Mouse (Mus musculus) forebrain, embryonic 13.5 days (tissue): ENCODE data around the gene Grn. TPM values are rescaled to one million over a fixed set of nuclear protein-coding genes. Genes with fewer than 3 reads are reported as not detected.

Experiments used
- ATAC-seq: fragments of 200-750 bp; cut with Nextera tagmentation; 2 replicates; pipeline ENCODE4 v1.8.0; 2017
- H3K27ac ChIP-seq: fragments of 300-500 bp; sonication (generic); 2 replicates; pipeline ENCODE4 v1.5.1; 2015; ENCODE audit warnings: inconsistent platforms, mild to moderate bottlenecking, moderate library complexity
- H3K27me3 ChIP-seq: fragments of 300-500 bp; sonication (generic); 2 replicates; pipeline ENCODE4 v1.6.1; 2015; ENCODE audit warnings: mild to moderate bottlenecking, inconsistent platforms
- H3K36me3 ChIP-seq: fragments of 300-500 bp; sonication (generic); 2 replicates; pipeline ENCODE4 v1.6.1; 2015; ENCODE audit warnings: mild to moderate bottlenecking, inconsistent platforms; ENCODE audit not compliant: poor library complexity, severe bottlenecking
- H3K4me1 ChIP-seq: fragments of 300-500 bp; sonication (generic); 2 replicates; pipeline ENCODE4 v1.6.1; 2015; ENCODE audit warnings: inconsistent platforms
- H3K4me2 ChIP-seq: fragments of 300-500 bp; sonication (generic); 2 replicates; pipeline ENCODE4 v1.6.1; 2015; ENCODE audit warnings: inconsistent platforms, mild to moderate bottlenecking, moderate library complexity
- H3K4me3 ChIP-seq: fragments of 300-500 bp; sonication (generic); 2 replicates; pipeline ENCODE4 v1.5.1; 2015; ENCODE audit warnings: mild to moderate bottlenecking, inconsistent platforms
- H3K9ac ChIP-seq: fragments of 300-500 bp; sonication (generic); 2 replicates; pipeline ENCODE4 v1.6.1; 2015; ENCODE audit warnings: mild to moderate bottlenecking, inconsistent platforms
- H3K9me3 ChIP-seq: fragments of 300-500 bp; sonication (generic); replicated peaks from 2 replicates; pipeline ENCODE4 v1.6.1; 2016; ENCODE audit warnings: inconsistent platforms
- WGBS: fragments of 180-500 bp; shearing (Covaris S2); methylation state at CpG from one replicate; pipeline ENCODE4 v1.1.7; 2015; 5-methylcytosine and 5-hydroxymethylcytosine counted together
- polyA plus RNA-seq: library from polyadenylated mRNA; unstranded; fragments of >200 nt; fragmentation: Nextera tagmentation; extraction: Ambion mirVana; gene quantifications from 2 replicates; pipeline ENCODE4 v1.2.1, GENCODE M21; 2015

The Grn gene
- polyA plus RNA-seq, 1 experiment from 2014 or later, result 49.5 TPM

- Histone ChIP-seq H3K9ac (peak overlapping the region; percentile 84), H3K4me1 (peaks cover 56% of the 10 kb centered on the region), H3K36me3 (peaks cover 10% of the 10 kb centered on the region), H3K4me2 (peak overlapping the region; percentile 85), H3K9me3 (no peaks in the 10 kb centered on the region), H3K27ac (peak overlapping the region; percentile 94), H3K4me3 (peak overlapping the region; percentile 72), H3K27me3 (peaks cover 8% of the 10 kb centered on the region)
- WGBS, result 4% methylated on average over 17 of the region's 17 CpGs
- peak; percentile 70 for ATAC-seq
Observed at GRCm38 (mm10) chr11:102393719-102394420, 36.2 kb upstream of the Grn start.

GRCm38 (mm10) chr11:102394421-102395124 lies 35.5 kb upstream of the Grn start:
- WGBS, result 73% methylated on average over 9 of the region's 9 CpGs
- peak overlapping the region; percentile 84 for H3K9ac ChIP-seq
- H3K36me3 ChIP-seq, result peaks cover 15% of the 10 kb centered on the region
- H3K27me3 ChIP-seq, result peaks cover 15% of the 10 kb centered on the region
- H3K27ac ChIP-seq, result peak overlapping the region; percentile 94
- H3K4me3 ChIP-seq, result peak overlapping the region; percentile 72
- peaks cover 63% of the 10 kb centered on the region for H3K4me1 ChIP-seq
- no peak for ATAC-seq
- H3K4me2 ChIP-seq, result peak overlapping the region; percentile 85
- H3K9me3 ChIP-seq, result no peaks in the 10 kb centered on the region

GRCm38 (mm10) chr11:102395250-102395649 lies 34.9 kb upstream of the Grn start:
- H3K4me2 ChIP-seq, result peak overlapping the region; percentile 85
- no peak for ATAC-seq
- H3K9me3 ChIP-seq, result no peaks in the 10 kb centered on the region
- H3K4me3 ChIP-seq, result peak overlapping the region; percentile 72
- peaks cover 21% of the 10 kb centered on the region for H3K36me3 ChIP-seq
- peak overlapping the region; percentile 94 for H3K27ac ChIP-seq
- peaks cover 21% of the 10 kb centered on the region for H3K27me3 ChIP-seq
- peak overlapping the region; percentile 84 for H3K9ac ChIP-seq
- H3K4me1 ChIP-seq, result peaks cover 68% of the 10 kb centered on the region
- WGBS, result under 1% methylated on average over 5 of the region's 5 CpGs

GRCm38 (mm10) chr11:102396263-102396662 lies 33.9 kb upstream of the Grn start:
- Histone ChIP-seq H3K4me1 (peaks cover 68% of the 10 kb centered on the region), H3K4me2 (peak overlapping the region; percentile 85), H3K27me3 (peaks cover 30% of the 10 kb centered on the region), H3K36me3 (peaks cover 32% of the 10 kb centered on the region), H3K4me3 (peak overlapping the region; percentile 72; the same call in 1 of the 2 replicates), H3K9ac (peak overlapping the region; percentile 38), H3K27ac (no peak overlapping the region), H3K9me3 (no peaks in the 10 kb centered on the region)
- ATAC-seq, result no peak
- WGBS, result 64% methylated on average over 6 of the region's 6 CpGs

GRCm38 (mm10) chr11:102396671-102397141 lies 33.4 kb upstream of the Grn start:
- Histone ChIP-seq H3K27me3 (peaks cover 30% of the 10 kb centered on the region), H3K4me1 (peaks cover 68% of the 10 kb centered on the region), H3K9me3 (no peaks in the 10 kb centered on the region), H3K4me3 (0 out of 2 replicates have a peak overlapping the region, but pooled peaks have one; percentile 72), H3K4me2 (peak overlapping the region; percentile 85), H3K9ac (peak overlapping the region; percentile 38), H3K36me3 (peaks cover 36% of the 10 kb centered on the region), H3K27ac (no peak overlapping the region)
- ATAC-seq, result no peak
- WGBS, result 75% methylated on average over 7 of the region's 7 CpGs

- peaks cover 62% of the 10 kb centered on the region for H3K4me1 ChIP-seq
- 77% methylated on average over 20 of the region's 20 CpGs for WGBS
- no peak overlapping the region for H3K4me2 ChIP-seq
- no peak overlapping the region; the same call in 1 of the 2 replicates for H3K9ac ChIP-seq
- H3K9me3 ChIP-seq, result no peaks in the 10 kb centered on the region
- peaks cover 51% of the 10 kb centered on the region for H3K36me3 ChIP-seq
- no peak overlapping the region for H3K4me3 ChIP-seq
- ATAC-seq, result no peak
- no peak overlapping the region for H3K27ac ChIP-seq
- H3K27me3 ChIP-seq, result peaks cover 30% of the 10 kb centered on the region
Observed at GRCm38 (mm10) chr11:102398007-102398825, 31.9 kb upstream of the Grn start.

- H3K9ac ChIP-seq, result peak overlapping the region; percentile 27; the same call in 1 of the 2 replicates
- peak overlapping the region; percentile 28; the same call in 1 of the 2 replicates for H3K4me2 ChIP-seq
- H3K4me1 ChIP-seq, result peaks cover 58% of the 10 kb centered on the region
- no peak overlapping the region for H3K27ac ChIP-seq
- H3K27me3 ChIP-seq, result peaks cover 30% of the 10 kb centered on the region
- no peaks in the 10 kb centered on the region for H3K9me3 ChIP-seq
- WGBS, result 22% methylated on average over 15 of the region's 15 CpGs
- 0 out of 2 replicates have a peak overlapping the region, but pooled peaks have one; percentile 17 for H3K4me3 ChIP-seq
- ATAC-seq, result no peak
- H3K36me3 ChIP-seq, result peaks cover 60% of the 10 kb centered on the region
Observed at GRCm38 (mm10) chr11:102399107-102399506, 31.0 kb upstream of the Grn start.

GRCm38 (mm10) chr11:102399610-102400072 lies 30.5 kb upstream of the Grn start:
- Histone ChIP-seq H3K4me3 (peak overlapping the region; percentile 17), H3K36me3 (peaks cover 65% of the 10 kb centered on the region), H3K4me2 (peak overlapping the region; percentile 28), H3K9me3 (no peaks in the 10 kb centered on the region), H3K9ac (peak overlapping the region; percentile 27), H3K4me1 (peaks cover 55% of the 10 kb centered on the region), H3K27ac (no peak overlapping the region; the same call in 1 of the 2 replicates), H3K27me3 (peaks cover 30% of the 10 kb centered on the region)
- ATAC-seq, result no peak
- 5% methylated on average over 34 of the region's 34 CpGs for WGBS

- no peak for ATAC-seq
- Histone ChIP-seq H3K4me1 (peaks cover 55% of the 10 kb centered on the region), H3K27ac (no peak overlapping the region), H3K36me3 (peaks cover 69% of the 10 kb centered on the region), H3K4me2 (no peak overlapping the region), H3K9me3 (no peaks in the 10 kb centered on the region), H3K9ac (no peak overlapping the region), H3K27me3 (peaks cover 30% of the 10 kb centered on the region), H3K4me3 (no peak overlapping the region)
- 31% methylated on average over 12 of the region's 12 CpGs for WGBS
Observed at GRCm38 (mm10) chr11:102400513-102401084, 29.5 kb upstream of the Grn start.

- peaks cover 54% of the 10 kb centered on the region for H3K4me1 ChIP-seq
- H3K27me3 ChIP-seq, result peaks cover 30% of the 10 kb centered on the region
- peaks cover 69% of the 10 kb centered on the region for H3K36me3 ChIP-seq
- WGBS, result 70% methylated on average over 12 of the region's 12 CpGs
- H3K4me3 ChIP-seq, result no peak overlapping the region
- no peak for ATAC-seq
- no peak overlapping the region for H3K9ac ChIP-seq
- H3K27ac ChIP-seq, result no peak overlapping the region
- H3K9me3 ChIP-seq, result no peaks in the 10 kb centered on the region
- H3K4me2 ChIP-seq, result no peak overlapping the region
Observed at GRCm38 (mm10) chr11:102401898-102402500, 28.1 kb upstream of the Grn start.

- no peak overlapping the region for H3K4me2 ChIP-seq
- no peak overlapping the region for H3K27ac ChIP-seq
- H3K27me3 ChIP-seq, result peaks cover 24% of the 10 kb centered on the region
- WGBS, result 94% methylated on average over 11 of the region's 11 CpGs
- H3K9me3 ChIP-seq, result no peaks in the 10 kb centered on the region
- ATAC-seq, result no peak
- H3K4me1 ChIP-seq, result peaks cover 47% of the 10 kb centered on the region
- H3K36me3 ChIP-seq, result peaks cover 61% of the 10 kb centered on the region
- no peak overlapping the region for H3K9ac ChIP-seq
- H3K4me3 ChIP-seq, result no peak overlapping the region
Observed at GRCm38 (mm10) chr11:102403657-102404056, 26.5 kb upstream of the Grn start.
